Mouse (Mus musculus): ENCODE results near the gene Otof. TPM values are rescaled to one million over a fixed set of nuclear protein-coding genes. Genes with fewer than 3 reads are reported as not detected.

The Otof gene
- polyA plus RNA-seq, 1 experiment from 2014 or later, result not detected

DNA sequence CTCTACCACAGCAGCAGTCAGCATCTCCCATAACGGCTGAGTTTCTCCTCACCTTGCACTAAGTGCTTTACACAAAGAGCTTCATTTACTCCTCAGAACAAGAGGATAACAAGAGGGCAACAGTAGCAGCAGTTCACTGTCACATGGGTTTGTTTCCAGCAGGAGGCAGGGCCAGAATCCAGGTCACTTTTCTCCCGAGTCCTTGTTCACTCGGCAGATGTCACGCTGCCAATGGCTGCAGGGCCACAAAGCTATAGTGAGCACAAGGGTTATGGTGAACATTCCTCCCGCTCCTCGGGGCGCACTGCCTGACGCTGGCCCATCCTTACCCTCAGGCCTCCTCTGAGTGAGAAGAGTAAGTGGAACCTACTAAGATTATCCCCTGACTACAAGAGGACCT lies 21.8 kb upstream of the Otof start:
- Histone ChIP-seq H3K4me3 (ENCODE audit: low read depth, low read length) (no peak overlapping the region), H3K27me3 (ENCODE audit: control insufficient read depth, insufficient read depth, low read depth, low read length) (no peaks in the 10 kb centered on the region), H3K4me2 (ENCODE audit: low read depth, low read length) (no peak overlapping the region), H3K36me3 (ENCODE audit: control insufficient read depth, insufficient read depth) (no peaks in the 10 kb centered on the region), H3K27ac (ENCODE audit: low read length) (no peak overlapping the region), H3K9ac (ENCODE audit: low read depth, low read length) (no peak overlapping the region), H3K4me1 (ENCODE audit: control insufficient read depth, low read depth, low read length) (no peaks in the 10 kb centered on the region), H3K9me3 (replicated peaks; ENCODE audit: control insufficient read depth, low read length) (no peaks in the 10 kb centered on the region)
- ATAC-seq (ENCODE audit: low read depth), result no peak
- WGBS (ENCODE audit: insufficient replicate concordance), result 71% methylated on average over 8 of the region's 8 CpGs

DNA sequence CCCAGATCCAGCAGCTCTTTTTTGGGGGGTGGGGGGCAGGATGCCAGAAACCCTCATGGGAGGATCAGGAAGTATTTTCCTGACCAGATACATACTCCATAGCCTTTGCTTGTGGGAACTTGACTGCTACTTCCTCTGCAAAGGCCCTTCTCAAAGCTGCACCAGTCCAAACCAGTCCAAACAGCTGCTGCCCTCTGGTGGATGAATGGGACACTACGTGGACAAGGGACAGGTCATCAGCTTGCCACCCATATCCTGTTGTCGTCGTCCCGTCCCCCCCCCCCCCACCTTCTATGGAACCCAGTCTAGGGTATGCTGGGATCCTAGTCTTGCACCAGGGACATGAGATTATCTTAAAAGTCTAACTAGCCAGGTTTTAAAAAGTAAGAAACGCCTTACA lies 20.6 kb upstream of the Otof start:
- Histone ChIP-seq H3K27ac (ENCODE audit: low read length) (no peak overlapping the region), H3K9me3 (replicated peaks; ENCODE audit: control insufficient read depth, low read length) (no peaks in the 10 kb centered on the region), H3K36me3 (ENCODE audit: control insufficient read depth, insufficient read depth) (no peaks in the 10 kb centered on the region), H3K4me2 (ENCODE audit: low read depth, low read length) (no peak overlapping the region), H3K9ac (ENCODE audit: low read depth, low read length) (no peak overlapping the region), H3K4me3 (ENCODE audit: low read depth, low read length) (no peak overlapping the region), H3K4me1 (ENCODE audit: control insufficient read depth, low read depth, low read length) (no peaks in the 10 kb centered on the region), H3K27me3 (ENCODE audit: control insufficient read depth, insufficient read depth, low read depth, low read length) (no peaks in the 10 kb centered on the region)
- 13% methylated on average over 5 of the region's 5 CpGs for WGBS (ENCODE audit: insufficient replicate concordance)
- ATAC-seq (ENCODE audit: low read depth), result no peak

- Histone ChIP-seq H3K4me3 (ENCODE audit: low read depth, low read length) (no peak overlapping the region), H3K27me3 (ENCODE audit: control insufficient read depth, insufficient read depth, low read depth, low read length) (no peaks in the 10 kb centered on the region), H3K4me1 (ENCODE audit: control insufficient read depth, low read depth, low read length) (no peaks in the 10 kb centered on the region), H3K9me3 (replicated peaks; ENCODE audit: control insufficient read depth, low read length) (no peaks in the 10 kb centered on the region), H3K9ac (ENCODE audit: low read depth, low read length) (no peak overlapping the region), H3K36me3 (ENCODE audit: control insufficient read depth, insufficient read depth) (no peaks in the 10 kb centered on the region), H3K4me2 (ENCODE audit: low read depth, low read length) (no peak overlapping the region), H3K27ac (ENCODE audit: low read length) (no peak overlapping the region)
- WGBS (ENCODE audit: insufficient replicate concordance), result 33% methylated on average over 10 of the region's 10 CpGs
- ATAC-seq (ENCODE audit: low read depth), result no peak
Observed at GRCm38 (mm10) chr5:30476534-30476933, 14.8 kb upstream of the Otof start.

GRCm38 (mm10) chr5:30472148-30472547 lies 10.4 kb upstream of the Otof start:
- ATAC-seq (ENCODE audit: low read depth), result no peak
- H3K27ac ChIP-seq (ENCODE audit: low read length), result no peak overlapping the region
- no peak overlapping the region for H3K4me2 ChIP-seq (ENCODE audit: low read depth, low read length)
- no peak overlapping the region for H3K9ac ChIP-seq (ENCODE audit: low read depth, low read length)
- no peaks in the 10 kb centered on the region for H3K9me3 ChIP-seq (replicated peaks; ENCODE audit: control insufficient read depth, low read length)
- WGBS (ENCODE audit: insufficient replicate concordance), result 25% methylated on average over 5 of the region's 5 CpGs
- no peak overlapping the region for H3K4me3 ChIP-seq (ENCODE audit: low read depth, low read length)
- no peaks in the 10 kb centered on the region for H3K4me1 ChIP-seq (ENCODE audit: control insufficient read depth, low read depth, low read length)
- H3K27me3 ChIP-seq (ENCODE audit: control insufficient read depth, insufficient read depth, low read depth, low read length), result no peaks in the 10 kb centered on the region; the same call in 1 of the 2 replicates
- H3K36me3 ChIP-seq (ENCODE audit: control insufficient read depth, insufficient read depth), result no peaks in the 10 kb centered on the region

DNA sequence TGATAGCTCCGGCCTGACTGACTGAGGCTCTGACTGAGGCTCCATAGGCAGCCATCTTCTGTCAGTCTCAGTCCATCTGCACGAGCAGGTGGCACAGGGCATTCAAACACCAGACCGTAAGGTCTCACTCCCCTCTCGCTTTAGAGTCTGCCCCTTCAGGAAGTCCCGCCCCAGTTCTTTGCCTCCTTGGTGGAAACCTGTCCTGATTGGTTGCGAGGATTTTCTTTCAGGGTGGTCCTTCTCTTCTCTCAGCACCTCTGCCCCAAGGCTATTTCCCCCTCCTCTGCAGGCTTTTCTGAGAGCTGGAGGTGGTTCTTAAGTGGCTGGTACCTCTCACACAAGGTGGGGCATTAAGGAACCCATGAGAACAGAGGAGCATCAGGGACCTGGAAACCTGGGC lies 8.7 kb upstream of the Otof start:
- H3K9ac ChIP-seq (ENCODE audit: low read depth, low read length), result no peak overlapping the region
- ATAC-seq (ENCODE audit: low read depth), result no peak
- WGBS (ENCODE audit: insufficient replicate concordance), result 50% methylated on average over 6 of the region's 6 CpGs
- no peak overlapping the region for H3K27ac ChIP-seq (ENCODE audit: low read length)
- no peaks in the 10 kb centered on the region for H3K4me1 ChIP-seq (ENCODE audit: control insufficient read depth, low read depth, low read length)
- H3K4me2 ChIP-seq (ENCODE audit: low read depth, low read length), result no peak overlapping the region
- H3K9me3 ChIP-seq (replicated peaks; ENCODE audit: control insufficient read depth, low read length), result no peaks in the 10 kb centered on the region
- peaks cover 14% of the 10 kb centered on the region for H3K27me3 ChIP-seq (ENCODE audit: control insufficient read depth, insufficient read depth, low read depth, low read length)
- no peaks in the 10 kb centered on the region for H3K36me3 ChIP-seq (ENCODE audit: control insufficient read depth, insufficient read depth)
- H3K4me3 ChIP-seq (ENCODE audit: low read depth, low read length), result no peak overlapping the region

DNA sequence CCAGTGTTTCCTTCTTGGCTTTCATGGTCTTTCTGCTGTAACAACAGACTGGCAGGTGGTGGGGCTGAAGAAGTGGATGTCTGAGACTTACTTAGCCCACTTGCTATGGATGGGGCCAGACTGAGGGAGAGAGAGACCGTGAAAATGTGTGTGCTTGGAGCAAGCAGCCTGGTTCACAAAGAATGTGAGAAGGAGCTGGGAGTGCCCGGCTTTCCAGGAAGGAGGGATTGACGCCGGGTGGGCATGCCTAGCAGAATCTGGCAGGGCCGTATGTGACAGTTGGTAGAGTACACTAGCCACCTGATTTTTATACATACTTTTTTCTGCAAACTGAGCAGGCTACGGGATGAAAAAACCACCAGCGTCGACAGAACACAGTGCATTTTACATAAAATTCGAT lies 4.6 kb upstream of the Otof start:
- 31% methylated on average over 9 of the region's 9 CpGs for WGBS (ENCODE audit: insufficient replicate concordance)
- no peak overlapping the region for H3K27ac ChIP-seq (ENCODE audit: low read length)
- H3K36me3 ChIP-seq (ENCODE audit: control insufficient read depth, insufficient read depth), result no peaks in the 10 kb centered on the region
- H3K9ac ChIP-seq (ENCODE audit: low read depth, low read length), result no peak overlapping the region
- H3K4me2 ChIP-seq (ENCODE audit: low read depth, low read length), result no peak overlapping the region
- no peaks in the 10 kb centered on the region for H3K4me1 ChIP-seq (ENCODE audit: control insufficient read depth, low read depth, low read length)
- no peak for ATAC-seq (ENCODE audit: low read depth)
- no peaks in the 10 kb centered on the region for H3K9me3 ChIP-seq (replicated peaks; ENCODE audit: control insufficient read depth, low read length)
- no peak overlapping the region for H3K4me3 ChIP-seq (ENCODE audit: low read depth, low read length)
- H3K27me3 ChIP-seq (ENCODE audit: control insufficient read depth, insufficient read depth, low read depth, low read length), result peaks cover 18% of the 10 kb centered on the region

DNA sequence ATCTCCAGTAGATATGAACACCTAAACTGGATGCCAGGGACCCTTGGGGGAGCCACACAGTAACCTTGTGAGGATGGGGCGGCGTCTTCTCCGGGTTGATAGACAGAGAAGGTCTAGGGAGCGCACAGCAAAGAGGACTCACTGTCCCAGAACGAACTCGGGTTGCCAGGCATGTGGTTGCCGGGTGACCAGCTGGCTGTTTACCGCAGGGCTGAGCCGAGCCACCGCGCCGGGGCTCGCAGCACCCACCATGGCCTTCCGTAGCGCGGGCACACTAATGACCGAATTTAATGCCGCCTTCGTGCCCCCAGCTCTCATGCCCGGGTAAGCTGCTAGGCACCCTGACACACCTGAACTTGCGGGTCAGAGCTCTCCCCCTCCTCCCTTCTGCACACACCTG lies 4.1 kb upstream of the Otof start, which contains the start of gene 1700001C02Rik:
1700001C02Rik (plus strand) TSS at position 187 of the 400 bp plus-strand sequence.
- no peaks in the 10 kb centered on the region for H3K36me3 ChIP-seq (ENCODE audit: control insufficient read depth, insufficient read depth)
- ATAC-seq (ENCODE audit: low read depth), result no peak
- WGBS (ENCODE audit: insufficient replicate concordance), result 16% methylated on average over 21 of the region's 21 CpGs
- H3K9me3 ChIP-seq (replicated peaks; ENCODE audit: control insufficient read depth, low read length), result no peaks in the 10 kb centered on the region
- H3K9ac ChIP-seq (ENCODE audit: low read depth, low read length), result no peak within 1 kb of the TSS
- peaks cover 18% of the 10 kb centered on the region for H3K27me3 ChIP-seq (ENCODE audit: control insufficient read depth, insufficient read depth, low read depth, low read length)
- H3K4me2 ChIP-seq (ENCODE audit: low read depth, low read length), result no peak within 1 kb of the TSS
- H3K4me1 ChIP-seq (ENCODE audit: control insufficient read depth, low read depth, low read length), result no peaks in the 10 kb centered on the region
- H3K27ac ChIP-seq (ENCODE audit: low read length), result no peak within 1 kb of the TSS
- no peak within 1 kb of the TSS for H3K4me3 ChIP-seq (ENCODE audit: low read depth, low read length)

DNA sequence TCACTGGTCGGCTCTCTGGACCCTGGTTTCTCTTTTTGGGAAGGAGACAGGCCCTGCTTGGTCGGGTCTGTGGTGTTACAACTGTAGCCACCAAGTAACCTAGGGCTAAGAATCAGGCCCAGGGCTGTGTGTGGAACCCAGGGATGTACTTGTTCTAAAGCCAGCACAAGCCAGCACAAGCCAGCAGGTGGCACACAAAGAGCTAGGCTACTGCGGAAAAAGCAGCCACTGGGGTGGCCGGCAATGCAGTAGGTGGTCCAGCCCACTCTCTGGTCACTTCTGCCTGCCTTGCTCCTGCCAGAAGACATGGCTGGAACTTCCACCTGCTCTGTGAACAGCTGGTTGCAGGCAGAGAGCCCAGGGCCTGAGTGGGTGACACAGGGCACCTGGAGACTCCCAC lies 1.6 kb downstream of the Otof start:
- Histone ChIP-seq H3K27me3 (ENCODE audit: control insufficient read depth, insufficient read depth, low read depth, low read length) (peaks cover 2% of the 10 kb centered on the region; the same call in 1 of the 2 replicates), H3K4me2 (ENCODE audit: low read depth, low read length) (no peak overlapping the region), H3K9me3 (replicated peaks; ENCODE audit: control insufficient read depth, low read length) (no peaks in the 10 kb centered on the region), H3K4me3 (ENCODE audit: low read depth, low read length) (no peak overlapping the region), H3K36me3 (ENCODE audit: control insufficient read depth, insufficient read depth) (no peaks in the 10 kb centered on the region), H3K4me1 (ENCODE audit: control insufficient read depth, low read depth, low read length) (no peaks in the 10 kb centered on the region), H3K9ac (ENCODE audit: low read depth, low read length) (no peak overlapping the region), H3K27ac (ENCODE audit: low read length) (no peak overlapping the region)
- 24% methylated on average over 4 of the region's 4 CpGs for WGBS (ENCODE audit: insufficient replicate concordance)
- no peak for ATAC-seq (ENCODE audit: low read depth)

DNA sequence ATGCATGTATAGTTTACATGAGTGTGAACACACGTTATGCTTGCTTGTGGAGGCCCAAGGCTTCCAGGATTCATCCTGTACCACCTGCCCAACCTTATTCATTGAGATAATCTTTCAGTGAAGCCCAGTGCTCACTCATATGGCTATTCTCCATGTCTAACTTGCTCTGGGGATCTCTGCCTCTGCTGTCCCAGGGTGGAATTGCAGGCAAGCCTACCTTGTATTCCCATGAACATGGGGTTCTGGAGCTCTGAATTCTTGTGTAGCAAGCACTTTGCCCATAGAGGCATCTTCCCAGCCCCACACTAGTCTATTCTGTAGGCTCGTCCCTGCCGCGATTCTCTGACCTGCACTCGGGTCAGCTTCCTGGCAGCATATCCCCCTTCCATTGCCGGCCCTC lies 5.7 kb downstream of the Otof start:
- no peak overlapping the region for H3K9ac ChIP-seq (ENCODE audit: low read depth, low read length)
- no peaks in the 10 kb centered on the region for H3K4me1 ChIP-seq (ENCODE audit: control insufficient read depth, low read depth, low read length)
- H3K36me3 ChIP-seq (ENCODE audit: control insufficient read depth, insufficient read depth), result no peaks in the 10 kb centered on the region
- H3K27me3 ChIP-seq (ENCODE audit: control insufficient read depth, insufficient read depth, low read depth, low read length), result no peaks in the 10 kb centered on the region
- no peak overlapping the region for H3K27ac ChIP-seq (ENCODE audit: low read length)
- no peaks in the 10 kb centered on the region for H3K9me3 ChIP-seq (replicated peaks; ENCODE audit: control insufficient read depth, low read length)
- 37% methylated on average over 6 of the region's 6 CpGs for WGBS (ENCODE audit: insufficient replicate concordance)
- no peak overlapping the region for H3K4me2 ChIP-seq (ENCODE audit: low read depth, low read length)
- H3K4me3 ChIP-seq (ENCODE audit: low read depth, low read length), result no peak overlapping the region
- no peak for ATAC-seq (ENCODE audit: low read depth)

Data from liver, embryonic 16.5 days (tissue).